Mouse (Mus musculus) lung, postnatal 0 days (tissue): Measurements from ENCODE around the gene Spg11. TPM values are rescaled to one million over a fixed set of nuclear protein-coding genes. Genes with fewer than 3 reads are reported as not detected.

Experiments used
- ATAC-seq: fragments of 200-750 bp; cut with Nextera tagmentation; 2 replicates; pipeline ENCODE4 v1.8.0; 2017; ENCODE audit warnings: moderate library complexity
- DNase-seq: peaks from one replicate; pipeline ENCODE4 v3.0.0-alpha.2; 2016; ENCODE audit warnings: low spot score
- H3K27ac ChIP-seq: fragments of 300-500 bp; sonication (generic); 2 replicates; pipeline ENCODE4 v1.5.1; 2014; ENCODE audit warnings: antibody characterized with exemption, mild to moderate bottlenecking, low read length, mixed read lengths
- H3K27me3 ChIP-seq: fragments of 300-500 bp; sonication (generic); replicated peaks from 2 replicates; pipeline ENCODE4 v1.6.1; 2014; ENCODE audit warnings: low read length, mixed read lengths; ENCODE audit not compliant: insufficient read depth
- H3K36me3 ChIP-seq: fragments of 300-500 bp; sonication (generic); 2 replicates; pipeline ENCODE4 v1.6.1; 2014; ENCODE audit warnings: low read length, mixed read lengths; ENCODE audit not compliant: insufficient read depth
- H3K4me1 ChIP-seq: fragments of 300-500 bp; sonication (generic); 2 replicates; pipeline ENCODE4 v1.6.1; 2014; ENCODE audit warnings: antibody characterized with exemption, low read depth, low read length, mixed read lengths; ENCODE audit not compliant: insufficient read depth
- H3K4me2 ChIP-seq: fragments of 300-500 bp; sonication (generic); replicated peaks from 2 replicates; pipeline ENCODE4 v1.6.1; 2014; ENCODE audit warnings: low read depth, mild to moderate bottlenecking, low read length, moderate library complexity, mixed read lengths
- H3K4me3 ChIP-seq: fragments of 300-500 bp; sonication (generic); 2 replicates; pipeline ENCODE4 v1.5.1; 2014; ENCODE audit warnings: low read depth, low read length
- H3K9ac ChIP-seq: fragments of 300-500 bp; sonication (generic); replicated peaks from 2 replicates; pipeline ENCODE4 v1.6.1; 2014; ENCODE audit warnings: low read depth, mild to moderate bottlenecking
- H3K9me3 ChIP-seq: fragments of 300-500 bp; sonication (generic); 2 replicates; pipeline ENCODE4 v1.6.1; 2016; ENCODE audit warnings: low read length, mixed read lengths
- CTCF ChIP-seq: IDR thresholded peaks from 2 replicates; pipeline ENCODE4 v1.5.1; 2016; ENCODE audit warnings: antibody characterized with exemption, mild to moderate bottlenecking
- EP300 ChIP-seq: IDR thresholded peaks from 2 replicates; pipeline ENCODE4 v1.6.1; 2016; ENCODE audit warnings: antibody characterized with exemption, mild to moderate bottlenecking, control low read depth
- WGBS: fragments of 180-500 bp; shearing (Covaris S2); extraction: QIAGEN DNeasy Blood & Tissue Kit; methylation state at CpG from one replicate; pipeline ENCODE4 v1.1.7; 2014; 5-methylcytosine and 5-hydroxymethylcytosine counted together
- polyA plus RNA-seq: library from polyadenylated mRNA; unstranded; fragments of >200 nt; fragmentation: Nextera tagmentation; extraction: Ambion mirVana; gene quantifications from 2 replicates; pipeline ENCODE4 v1.2.1, GENCODE M21; 2015

Spg11 gene
- polyA plus RNA-seq, 1 experiment from 2014 or later = 4.3 TPM

GRCm38 (mm10) chr2:122081728-122082456, 36.3 kb downstream of the Spg11 start:
- Histone ChIP-seq H3K9me3 (no peaks in the 10 kb centered on the region), H3K9ac (no peak overlapping the region), H3K4me2 (no peak overlapping the region), H3K27me3 (no peaks in the 10 kb centered on the region), H3K4me1 (no peaks in the 10 kb centered on the region), H3K36me3 (peaks cover 11% of the 10 kb centered on the region; the same call in 1 of the 2 replicates), H3K27ac (no peak overlapping the region), H3K4me3 (no peak overlapping the region)
- TF ChIP-seq CTCF = no peak
- 21% methylated on average over 7 of the region's 7 CpGs for WGBS
- peak; percentile 51 for DNase-seq
- peak; percentile 41 for ATAC-seq

- ATAC-seq (no peak), DNase-seq (peak; percentile 70)
- 33% methylated on average over 5 of the region's 5 CpGs for WGBS
- H3K4me2 ChIP-seq = no peak overlapping the region
- no peak overlapping the region for H3K9ac ChIP-seq
- H3K27me3 ChIP-seq = no peaks in the 10 kb centered on the region
- no peak for TF ChIP-seq EP300
- TF ChIP-seq CTCF = peak; percentile 84
- no peaks in the 10 kb centered on the region for H3K9me3 ChIP-seq
- H3K36me3 ChIP-seq = 0 out of 2 replicates have a peak, but pooled peaks cover 10% of the 10 kb centered on the region
- H3K27ac ChIP-seq = no peak overlapping the region
- no peaks in the 10 kb centered on the region for H3K4me1 ChIP-seq
- no peak overlapping the region for H3K4me3 ChIP-seq
Measured at GRCm38 (mm10) chr2:122069922-122070321, 48.3 kb downstream of the Spg11 start.

GRCm38 (mm10) chr2:122069144-122069912, 48.9 kb downstream of the Spg11 start:
- WGBS = 78% methylated on average over 6 of the region's 6 CpGs

GRCm38 (mm10) chr2:122066241-122066640, 51.9 kb downstream of the Spg11 start:
- Histone ChIP-seq H3K27ac (no peak overlapping the region), H3K9me3 (no peaks in the 10 kb centered on the region), H3K9ac (no peak overlapping the region), H3K27me3 (no peaks in the 10 kb centered on the region), H3K4me3 (no peak overlapping the region), H3K4me2 (no peak overlapping the region), H3K4me1 (no peaks in the 10 kb centered on the region), H3K36me3 (0 out of 2 replicates have a peak, but pooled peaks cover 9% of the 10 kb centered on the region)
- 75% methylated on average over 8 of the region's 8 CpGs for WGBS
- TF ChIP-seq CTCF (no peak), EP300 (no peak)
- ATAC-seq (no peak), DNase-seq (no peak)

More at GRCm38 (mm10) chr2:122069144-122069912, 48.9 kb downstream of the Spg11 start:
- no peak overlapping the region for H3K27ac ChIP-seq
- DNase-seq (no peak), ATAC-seq (no peak)
- H3K4me2 ChIP-seq = no peak overlapping the region
- no peak overlapping the region for H3K4me3 ChIP-seq
- no peak for TF ChIP-seq EP300
- TF ChIP-seq CTCF = no peak; the same call in 1 of the 2 replicates
- H3K4me1 ChIP-seq = no peaks in the 10 kb centered on the region
- no peak overlapping the region for H3K9ac ChIP-seq
- H3K36me3 ChIP-seq = 0 out of 2 replicates have a peak, but pooled peaks cover 15% of the 10 kb centered on the region
- no peaks in the 10 kb centered on the region for H3K27me3 ChIP-seq
- no peaks in the 10 kb centered on the region for H3K9me3 ChIP-seq

- H3K4me2 ChIP-seq = no peak overlapping the region
- H3K4me1 ChIP-seq = no peaks in the 10 kb centered on the region
- H3K9ac ChIP-seq = no peak overlapping the region
- no peaks in the 10 kb centered on the region for H3K9me3 ChIP-seq
- peaks cover 9% of the 10 kb centered on the region; the same call in 1 of the 2 replicates for H3K36me3 ChIP-seq
- 41% methylated on average over 14 of the region's 14 CpGs for WGBS
- ATAC-seq (peak; percentile 72), DNase-seq (peak; percentile 53)
- TF ChIP-seq CTCF (peak; percentile 61), EP300 (no peak)
- no peaks in the 10 kb centered on the region for H3K27me3 ChIP-seq
- no peak overlapping the region for H3K27ac ChIP-seq
- no peak overlapping the region for H3K4me3 ChIP-seq
Measured at GRCm38 (mm10) chr2:122065200-122065969, 52.8 kb downstream of the Spg11 start.
